Mouse (Mus musculus) MEL (cell line): ENCODE data around the gene Myh6.

Source experiments
- CHD1 ChIP-seq: IDR thresholded peaks from 2 replicates; pipeline ENCODE4 v1.6.1; 2012; ENCODE audit warnings: low read depth, mild to moderate bottlenecking, inconsistent platforms, low read length, improper control_type of control experiment
- CTCF ChIP-seq, 3 experiments: IDR thresholded peaks in 2 of 3; conservative IDR thresholded peaks in 1 of 3; 2 replicates each; pipeline ENCODE4 v1.5.1; 2011 to 2012; ENCODE audit warnings: low read length in 3 of 3, low read depth in 2 of 3, mild to moderate bottlenecking in 2 of 3, improper control_type of control experiment in 1 of 3, inconsistent platforms in 1 of 3, mixed read lengths in 1 of 3, moderate library complexity in 1 of 3; ENCODE audit not compliant: control insufficient read depth in 1 of 3, insufficient read depth in 1 of 3, poor library complexity in 1 of 3, severe bottlenecking in 1 of 3
- EP300 ChIP-seq, 2 experiments: IDR thresholded peaks; 2 replicates each; pipeline ENCODE4 v1.6.1; 2011; ENCODE audit warnings: improper control_type of control experiment in 2 of 2, low read length in 2 of 2, low read depth in 1 of 2, mild to moderate bottlenecking in 1 of 2
- JUND ChIP-seq: IDR thresholded peaks from 2 replicates; pipeline ENCODE4 v1.6.1; 2011; ENCODE audit warnings: low read depth, mild to moderate bottlenecking, improper control_type of control experiment, low read length
- MAZ ChIP-seq: IDR thresholded peaks from 2 replicates; pipeline ENCODE4 v1.6.1; 2012; ENCODE audit warnings: low read depth, mild to moderate bottlenecking, inconsistent platforms, low read length, improper control_type of control experiment
- NELFE ChIP-seq: IDR thresholded peaks from 2 replicates; pipeline ENCODE4 v1.6.1; 2011; ENCODE audit warnings: low read depth, low read length, improper control_type of control experiment
- POLR2A ChIP-seq, 2 experiments: IDR thresholded peaks; 2 replicates each; pipeline ENCODE4 v1.6.1; 2011 to 2012; ENCODE audit warnings: low read length in 2 of 2, mild to moderate bottlenecking in 2 of 2, control low read depth in 1 of 2, improper control_type of control experiment in 1 of 2, low read depth in 1 of 2, moderate library complexity in 1 of 2; ENCODE audit not compliant: control insufficient read depth in 1 of 2, insufficient read depth in 1 of 2, poor library complexity in 1 of 2
- USF1 ChIP-seq: IDR thresholded peaks from 2 replicates; pipeline ENCODE4 v1.6.1; 2014; ENCODE audit warnings: low read depth, mild to moderate bottlenecking, inconsistent platforms, low read length, improper control_type of control experiment, moderate library complexity
- ZC3H11A ChIP-seq: IDR thresholded peaks from 2 replicates; pipeline ENCODE4 v1.6.1; 2012; ENCODE audit warnings: low read depth, mild to moderate bottlenecking, inconsistent platforms, low read length, improper control_type of control experiment

DNA sequence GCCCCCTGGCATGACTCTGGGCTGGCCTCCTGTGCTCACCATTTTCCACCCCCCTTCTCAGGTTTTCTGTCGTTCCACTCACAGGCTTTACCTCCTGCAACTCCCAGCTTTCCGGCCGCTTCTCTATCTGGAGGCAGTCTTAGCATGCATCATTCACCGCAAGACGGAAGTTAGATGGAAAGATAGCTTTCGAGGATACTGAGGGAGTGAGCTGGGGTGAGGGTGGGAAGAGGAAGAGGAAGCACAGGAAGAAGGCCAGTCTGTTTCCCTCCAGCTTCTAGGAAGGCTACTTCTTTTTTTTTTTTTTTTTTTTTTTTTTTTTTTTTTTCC is 29.9 kb downstream of the Myh6 start:
- TF ChIP-seq CTCF (IDR thresholded peaks at IDR 0.05 in 2 of 3, conservative IDR thresholded peaks at IDR 0.05 in 1 of 3; ENCODE audit: control insufficient read depth in 1 of 3, insufficient read depth in 1 of 3, low read depth in 2 of 3, low read length in 3 of 3, poor library complexity in 1 of 3, severe bottlenecking in 1 of 3) (no peak), USF1 (no peak), MAZ (no peak), CHD1 (no peak), EP300 (IDR thresholded peaks at IDR 0.05; ENCODE audit: low read depth in 1 of 2, low read length in 2 of 2) (0 out of 4 replicates have a peak, but pooled peaks of 1 of the 2 experiments have one; percentile 19), POLR2A (IDR thresholded peaks at IDR 0.05; ENCODE audit: control insufficient read depth in 1 of 2, insufficient read depth in 1 of 2, low read depth in 1 of 2, low read length in 2 of 2, poor library complexity in 1 of 2) (no peak), JUND (no peak), ZC3H11A (no peak), NELFE (no peak)
